Mouse (Mus musculus) layer of hippocampus, adult 2 months (tissue): Measurements from ENCODE around the gene Vwa7. TPM values are rescaled to one million over a fixed set of nuclear protein-coding genes. Genes with fewer than 3 reads are reported as not detected.
"Not testable (repeated sequence)": the region's sequence is repeated elsewhere in the genome, so short reads cannot be mapped to it uniquely, and the experiment has no call there.

ENCODE experiments used
- DNase-seq, 2 experiments: peaks; one replicate each; pipeline ENCODE4 v3.0.0; 2022; ENCODE audit warnings: low spot score in 2 of 2
- H3K27ac ChIP-seq: fragments of 200-600 bp; 2 replicates; pipeline ENCODE4 v1.8.1; 2022
- H3K4me3 ChIP-seq: fragments of 200-600 bp; 2 replicates; pipeline ENCODE4 v1.8.1; 2022; ENCODE audit warnings: mild to moderate bottlenecking
- CTCF ChIP-seq: fragments of 200-600 bp; conservative IDR thresholded peaks from 2 replicates; pipeline ENCODE4 v1.8.1; 2022; ENCODE audit warnings: antibody characterized with exemption, mild to moderate bottlenecking, moderate library complexity
- total RNA-seq, 2 experiments: library from RNA; stranded (reverse); gene quantifications; 2 replicates each; pipeline ENCODE4 v1.2.3; 2021

Gene Vwa7
- total RNA-seq, 2 experiments from 2014 or later, result 0.20 to 0.26 TPM

DNA sequence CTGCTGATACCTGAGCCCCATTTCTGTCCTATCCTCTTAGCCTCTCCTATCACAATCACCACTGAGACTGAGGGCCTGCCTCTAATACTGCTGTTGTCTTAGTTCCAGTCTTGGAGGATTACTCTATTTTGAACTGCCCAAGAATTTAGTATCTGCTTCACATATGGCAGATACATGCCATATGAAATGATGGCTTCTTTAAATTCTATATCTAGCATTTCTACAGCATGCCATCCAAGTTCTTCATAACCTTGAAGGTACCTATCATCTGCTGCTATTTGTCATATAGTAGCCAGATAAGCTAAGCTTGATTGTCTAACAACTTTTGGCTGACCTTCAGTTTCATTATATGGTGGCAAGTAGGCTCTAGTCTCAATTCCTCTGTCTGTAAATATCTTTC, 21.6 kb upstream of the Vwa7 start:
- DNase-seq, result no peak
- no peak overlapping the region for H3K4me3 ChIP-seq
- TF ChIP-seq CTCF, result no peak
- no peak overlapping the region for H3K27ac ChIP-seq

DNA sequence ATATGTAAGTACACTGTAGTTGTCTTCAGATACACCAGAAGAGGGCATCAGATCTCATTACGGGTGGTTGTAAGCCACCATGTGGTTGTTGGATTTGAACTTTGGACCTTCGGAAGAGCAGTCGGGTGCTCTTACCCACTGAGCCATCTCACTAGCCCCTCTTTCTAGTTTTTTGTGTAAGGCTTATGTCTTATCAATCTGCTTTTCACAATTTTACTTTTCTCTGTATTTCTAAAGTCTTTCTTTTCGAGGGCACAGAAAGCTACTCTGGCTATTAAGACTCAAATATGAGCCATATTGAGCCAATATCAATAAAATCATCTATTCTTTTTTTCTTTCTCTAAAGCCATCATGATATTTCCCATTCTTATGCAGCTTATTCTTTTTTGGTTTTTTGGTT, 21.2 kb upstream of the Vwa7 start:
- TF ChIP-seq CTCF, result peak; percentile 48
- H3K4me3 ChIP-seq, H3K27ac ChIP-seq, DNase-seq: not testable (repeated sequence)

GRCm38 (mm10) chr17:34995927-34996326, 20.5 kb upstream of the Vwa7 start:
- not testable (repeated sequence) for H3K4me3 ChIP-seq, DNase-seq, H3K27ac ChIP-seq

DNA sequence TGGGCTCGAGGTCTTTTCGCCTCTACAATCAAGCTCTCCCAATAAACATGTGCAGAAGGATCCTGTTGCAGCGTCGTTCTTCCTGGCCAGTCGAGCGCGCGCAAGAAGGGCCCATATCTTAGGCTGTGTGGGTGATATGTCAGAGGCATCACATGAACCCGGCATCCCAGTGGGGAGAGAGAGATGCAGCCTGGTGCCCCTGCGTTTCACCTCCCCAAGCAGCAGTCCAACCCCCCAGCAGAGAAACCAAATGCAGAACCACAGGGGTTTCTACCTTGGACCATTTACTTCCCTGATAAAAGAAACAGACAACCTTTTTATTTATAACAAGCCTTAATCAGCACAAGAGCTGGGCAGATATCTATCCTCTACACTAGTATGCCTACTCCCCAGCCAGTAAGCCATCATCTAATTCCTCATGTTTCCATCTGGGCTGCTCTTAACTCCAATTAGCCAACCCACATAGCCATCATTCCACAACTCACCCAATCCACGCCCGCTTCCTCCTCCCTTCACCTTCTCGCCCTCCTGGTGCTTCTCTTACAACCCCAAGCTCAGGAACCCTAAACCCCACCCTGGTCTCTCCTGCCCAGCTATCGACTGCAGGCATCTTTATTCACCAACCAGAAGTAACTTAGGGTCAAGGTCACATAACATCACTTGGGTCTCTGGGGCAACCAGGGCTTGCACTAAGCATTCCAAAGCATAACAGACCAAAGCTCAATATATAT, 19.8 kb upstream of the Vwa7 start:
- H3K4me3 ChIP-seq, result no peak overlapping the region
- no peak for TF ChIP-seq CTCF
- no peak overlapping the region for H3K27ac ChIP-seq
- no peak for DNase-seq

GRCm38 (mm10) chr17:34997142-34997483, 19.3 kb upstream of the Vwa7 start:
- H3K4me3 ChIP-seq, result no peak overlapping the region
- no peak for DNase-seq
- no peak for TF ChIP-seq CTCF
- no peak overlapping the region for H3K27ac ChIP-seq

DNA sequence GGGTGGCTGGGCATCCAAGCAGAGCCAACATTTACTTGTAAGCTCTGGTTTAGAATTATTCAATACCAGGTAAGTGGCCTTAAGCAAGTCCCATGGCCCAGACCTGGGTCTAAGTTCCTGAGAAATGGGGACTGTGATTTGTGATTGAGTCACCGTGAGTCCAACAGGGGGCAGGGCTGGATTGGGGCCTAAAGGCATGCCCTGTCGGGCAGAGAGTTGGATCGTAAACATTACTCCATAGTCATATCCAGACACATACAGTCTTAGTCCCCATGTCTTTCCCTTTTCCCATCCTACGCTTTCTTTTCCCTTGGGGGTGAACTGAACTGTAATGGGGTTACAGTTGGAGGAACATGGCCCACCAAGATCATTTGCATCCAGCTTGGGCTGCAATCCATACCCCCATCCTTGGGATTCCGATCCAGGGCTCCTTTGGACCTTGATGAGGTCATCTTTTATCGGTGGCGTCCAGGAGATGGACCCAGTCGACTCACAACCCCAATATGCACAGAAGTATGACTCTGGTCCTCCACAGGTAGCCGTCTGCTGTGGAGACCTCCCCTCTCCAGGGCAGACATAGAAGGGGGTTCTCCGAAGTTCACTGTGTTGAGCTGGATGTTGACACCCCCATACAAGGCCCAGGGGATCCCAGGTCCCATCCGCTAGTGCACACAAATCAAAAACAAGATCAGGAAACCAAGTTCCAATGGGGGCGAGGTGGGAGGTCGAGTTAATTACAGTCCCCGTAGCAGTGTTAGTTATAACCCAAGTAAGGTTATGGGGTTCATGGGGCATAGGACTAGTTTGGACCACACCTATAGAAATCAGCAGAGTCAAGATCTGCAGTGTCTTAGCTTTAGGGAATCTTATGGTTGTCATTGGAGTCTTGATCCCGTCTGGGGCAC, 17.6 kb upstream of the Vwa7 start:
- DNase-seq, result no peak
- Histone ChIP-seq H3K4me3 (no peak overlapping the region), H3K27ac (no peak overlapping the region)
- TF ChIP-seq CTCF, result no peak

GRCm38 (mm10) chr17:34999871-35000716, 16.3 kb upstream of the Vwa7 start:
- DNase-seq, result not testable (repeated sequence)
- Histone ChIP-seq H3K27ac (peak overlapping the region; percentile 100), H3K4me3 (peak overlapping the region; percentile 89)

DNA sequence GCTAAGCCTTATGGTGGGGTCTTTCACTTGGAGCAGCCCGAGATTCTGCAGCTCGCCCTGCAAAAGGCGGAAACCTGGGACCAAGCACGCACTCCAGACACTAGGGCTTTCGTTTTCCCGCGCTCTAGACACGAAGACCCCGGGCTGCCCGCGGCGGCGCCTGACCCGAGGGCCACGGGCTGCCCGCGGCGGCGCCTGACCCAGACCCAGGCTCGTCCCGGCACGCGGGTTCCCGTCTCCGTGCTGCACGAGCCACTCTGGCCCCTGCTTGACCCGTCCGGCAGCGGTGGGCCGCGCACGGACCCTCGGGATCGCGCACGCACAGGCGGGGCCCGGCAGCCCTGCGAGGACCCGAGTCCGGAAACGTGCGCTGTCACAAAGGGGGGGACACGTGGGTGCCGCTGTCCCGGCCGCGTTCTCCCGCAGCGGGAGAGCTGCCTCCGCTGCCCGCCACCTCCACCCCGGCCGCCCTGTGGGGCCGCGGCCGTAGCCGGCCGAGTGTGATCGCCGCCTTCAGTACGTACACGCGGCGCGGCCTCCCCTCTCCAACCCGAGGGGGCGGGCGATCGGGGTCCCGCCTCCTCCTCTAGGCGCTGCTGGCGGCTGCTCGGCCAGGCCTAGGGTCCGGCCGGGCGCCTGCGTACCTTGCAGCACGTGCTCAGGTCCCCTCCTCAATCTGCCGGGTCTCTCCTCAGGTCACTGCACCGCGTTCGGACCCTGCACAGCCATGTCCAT, 15.5 kb upstream of the Vwa7 start, which contains the start of gene Vars:
Vars (plus strand) TSS at position 271 of the 735 bp plus-strand sequence.
- Histone ChIP-seq H3K27ac (peak within 1 kb of the TSS; percentile 100), H3K4me3 (peak within 1 kb of the TSS; percentile 89)
- no peak for TF ChIP-seq CTCF
- peak; percentile 60 to 74 for DNase-seq

- no peak for DNase-seq
These were observed 14.8 kb upstream of the Vwa7 start for GRCm38 (mm10) chr17:35001452-35002152.

GRCm38 (mm10) chr17:35002153-35002865, 14.1 kb upstream of the Vwa7 start:
- no peak for DNase-seq
- Histone ChIP-seq H3K4me3 (peak overlapping the region; percentile 34), H3K27ac (no peak overlapping the region)
- TF ChIP-seq CTCF, result no peak

More at GRCm38 (mm10) chr17:35001452-35002152, 14.8 kb upstream of the Vwa7 start:
- Histone ChIP-seq H3K27ac (peak overlapping the region; percentile 100), H3K4me3 (peak overlapping the region; percentile 89)
- no peak for TF ChIP-seq CTCF
